Mouse (Mus musculus) E14TG2a.4 (cell line): ENCODE data around the gene Foxs1.

Experiments used
- CTCF ChIP-seq: conservative IDR thresholded peaks from 2 replicates; pipeline ENCODE4 v1.5.1; 2014; ENCODE audit warnings: low read length
- NANOG ChIP-seq: IDR thresholded peaks from 2 replicates; pipeline ENCODE4 v1.6.1; 2014; ENCODE audit warnings: borderline replicate concordance, low read length, mixed read lengths

- no peak for TF ChIP-seq CTCF
- TF ChIP-seq NANOG = no peak
Measured at GRCm38 (mm10) chr2:152913471-152913870, 19.5 kb downstream of the Foxs1 start.
